In genomic region chr10:44659499-44659898, GRCm38 (mm10) we compare ENCODE assay signal across 22 mouse cellular contexts.
"Had no signal": no experiment of that assay in that cellular context is flagged by ENCODE, and none has a peak within 500 bp of the region (broad histone marks: within the 10 kb centered on the region; RNA-seq: fewer than 3 reads in every experiment).

No protein-coding gene starts in this region.

- H3K27ac ChIP-seq: liver, embryonic 13.5 days; liver, embryonic 15.5 days; lung, embryonic 15.5 days; midbrain, embryonic 10.5 days; midbrain, embryonic 12.5 days; neural tube, embryonic 13.5 days; neural tube, embryonic 15.5 days had no signal

- H3K4me1 ChIP-seq: liver, embryonic 13.5 days; liver, embryonic 15.5 days; lung, embryonic 15.5 days; midbrain, embryonic 10.5 days; midbrain, embryonic 12.5 days; neural tube, embryonic 13.5 days; neural tube, embryonic 15.5 days had no signal

- ATAC-seq: liver, postnatal 0 days; midbrain, embryonic 16.5 days had no signal

- H3K4me3 ChIP-seq: liver, embryonic 13.5 days; liver, embryonic 15.5 days; lung, embryonic 15.5 days; midbrain, embryonic 10.5 days; midbrain, embryonic 12.5 days; myocyte; neural tube, embryonic 13.5 days; neural tube, embryonic 15.5 days had no signal

- DNase-seq: liver, embryonic 13.5 days; liver, postnatal 0 days; lung, adult 2 months; lung, postnatal 14 days; lung, postnatal 36 days; midbrain, embryonic 14.5 days; retina, postnatal 1 day; right cerebral cortex, adult 18-20 months; right cerebral cortex, postnatal 25 days; right cerebral cortex, postnatal 4 days; spleen, adult 18-20 months; thymus, adult 18-20 months; thymus, postnatal 14 days; thymus, postnatal 36 days had no signal
